Mouse (Mus musculus) neural tube, embryonic 14.5 days (tissue): ENCODE data around the gene Rhbdd3. TPM values are rescaled to one million over a fixed set of nuclear protein-coding genes. Genes with fewer than 3 reads are reported as not detected.

ENCODE experiments used
- ATAC-seq: fragments of 200-750 bp; cut with Nextera tagmentation; 2 replicates; pipeline ENCODE4 v1.8.0; 2017; ENCODE audit warnings: low read depth, mild to moderate bottlenecking, moderate TSS enrichment, moderate library complexity
- H3K27ac ChIP-seq: fragments of 300-500 bp; sonication (generic); 2 replicates; pipeline ENCODE4 v1.5.1; 2014; ENCODE audit warnings: low read depth, mild to moderate bottlenecking, control low read depth, low read length, moderate library complexity, mixed read lengths
- H3K27me3 ChIP-seq: fragments of 300-500 bp; sonication (generic); 2 replicates; pipeline ENCODE4 v1.6.1; 2014; ENCODE audit warnings: low read length; ENCODE audit not compliant: control insufficient read depth, insufficient read depth
- H3K36me3 ChIP-seq: fragments of 300-500 bp; sonication (generic); 2 replicates; pipeline ENCODE4 v1.6.1; 2014; ENCODE audit warnings: low read length, mixed read lengths; ENCODE audit not compliant: control insufficient read depth, insufficient read depth
- H3K4me1 ChIP-seq: fragments of 300-500 bp; sonication (generic); 2 replicates; pipeline ENCODE4 v1.6.1; 2014; ENCODE audit warnings: low read length; ENCODE audit not compliant: control insufficient read depth, insufficient read depth
- H3K4me2 ChIP-seq: fragments of 300-500 bp; sonication (generic); 2 replicates; pipeline ENCODE4 v1.6.1; 2014; ENCODE audit warnings: mild to moderate bottlenecking, low read depth, low read length, control low read depth
- H3K4me3 ChIP-seq: fragments of 300-500 bp; sonication (generic); 2 replicates; pipeline ENCODE4 v1.5.1; 2014; ENCODE audit warnings: low read depth, low read length, control low read depth, mixed read lengths
- H3K9ac ChIP-seq: fragments of 300-500 bp; sonication (generic); replicated peaks from 2 replicates; pipeline ENCODE4 v1.6.1; 2014; ENCODE audit warnings: low read depth, mild to moderate bottlenecking, control low read depth, low read length, mixed read lengths
- H3K9me3 ChIP-seq: fragments of 300-500 bp; sonication (generic); 2 replicates; pipeline ENCODE4 v1.6.1; 2016; ENCODE audit warnings: low read length; ENCODE audit not compliant: control insufficient read depth
- WGBS: fragments of 180-500 bp; shearing (Covaris S2); extraction: QIAGEN DNeasy Blood & Tissue Kit; methylation state at CpG from one replicate; pipeline ENCODE4 v1.1.7; 2014; 5-methylcytosine and 5-hydroxymethylcytosine counted together
- polyA plus RNA-seq: library from polyadenylated mRNA; unstranded; fragments of >200 nt; fragmentation: Nextera tagmentation; extraction: Ambion mirVana; gene quantifications from 2 replicates; pipeline ENCODE4 v1.2.1, GENCODE M21; 2014

The Rhbdd3 gene
- polyA plus RNA-seq, 1 experiment from 2014 or later: 34.4 TPM

GRCm38 (mm10) chr11:5135914-5136313, 37.2 kb downstream of the Rhbdd3 start:
- H3K4me3 ChIP-seq: no peak overlapping the region
- 78% methylated on average over 11 of the region's 11 CpGs for WGBS
- H3K9ac ChIP-seq: no peak overlapping the region
- peaks cover 7% of the 10 kb centered on the region; the same call in 1 of the 2 replicates for H3K4me1 ChIP-seq
- no peaks in the 10 kb centered on the region for H3K36me3 ChIP-seq
- H3K4me2 ChIP-seq: no peak overlapping the region
- no peaks in the 10 kb centered on the region for H3K9me3 ChIP-seq
- no peak for ATAC-seq
- no peaks in the 10 kb centered on the region for H3K27me3 ChIP-seq
- no peak overlapping the region for H3K27ac ChIP-seq

GRCm38 (mm10) chr11:5138642-5139041, 39.9 kb downstream of the Rhbdd3 start:
- Histone ChIP-seq H3K4me2 (no peak overlapping the region), H3K27me3 (no peaks in the 10 kb centered on the region), H3K9ac (no peak overlapping the region), H3K4me1 (peaks cover 7% of the 10 kb centered on the region; the same call in 1 of the 2 replicates), H3K36me3 (no peaks in the 10 kb centered on the region), H3K27ac (no peak overlapping the region), H3K9me3 (no peaks in the 10 kb centered on the region), H3K4me3 (no peak overlapping the region)
- 96% methylated on average over 2 of the region's 2 CpGs for WGBS
- no peak for ATAC-seq

GRCm38 (mm10) chr11:5139372-5139771, 40.6 kb downstream of the Rhbdd3 start:
- no peak overlapping the region for H3K4me2 ChIP-seq
- no peak for ATAC-seq
- no peaks in the 10 kb centered on the region for H3K27me3 ChIP-seq
- WGBS: 87% methylated on average over 9 of the region's 9 CpGs
- no peak overlapping the region for H3K27ac ChIP-seq
- H3K36me3 ChIP-seq: no peaks in the 10 kb centered on the region
- peaks cover 7% of the 10 kb centered on the region; the same call in 1 of the 2 replicates for H3K4me1 ChIP-seq
- H3K4me3 ChIP-seq: no peak overlapping the region
- H3K9ac ChIP-seq: no peak overlapping the region
- H3K9me3 ChIP-seq: no peaks in the 10 kb centered on the region

GRCm38 (mm10) chr11:5140619-5141018, 41.9 kb downstream of the Rhbdd3 start:
- Histone ChIP-seq H3K9ac (no peak overlapping the region), H3K4me1 (peaks cover 7% of the 10 kb centered on the region; the same call in 1 of the 2 replicates), H3K4me3 (no peak overlapping the region), H3K36me3 (no peaks in the 10 kb centered on the region), H3K27me3 (no peaks in the 10 kb centered on the region), H3K27ac (no peak overlapping the region), H3K4me2 (no peak overlapping the region), H3K9me3 (no peaks in the 10 kb centered on the region)
- ATAC-seq: peak; percentile 48
- whole genome bisulfite sequencing: 45% methylated on average over 8 of the region's 8 CpGs

GRCm38 (mm10) chr11:5141252-5141651, 42.5 kb downstream of the Rhbdd3 start:
- Histone ChIP-seq H3K4me3 (no peak overlapping the region), H3K27ac (no peak overlapping the region), H3K9ac (no peak overlapping the region), H3K4me1 (peaks cover 7% of the 10 kb centered on the region; the same call in 1 of the 2 replicates), H3K27me3 (no peaks in the 10 kb centered on the region), H3K9me3 (no peaks in the 10 kb centered on the region), H3K4me2 (no peak overlapping the region), H3K36me3 (no peaks in the 10 kb centered on the region)
- ATAC-seq: no peak
- 87% methylated on average over 5 of the region's 5 CpGs for WGBS

GRCm38 (mm10) chr11:5141965-5142364, 43.2 kb downstream of the Rhbdd3 start:
- Histone ChIP-seq H3K9ac (no peak overlapping the region), H3K4me3 (no peak overlapping the region), H3K27ac (no peak overlapping the region), H3K4me2 (no peak overlapping the region), H3K27me3 (no peaks in the 10 kb centered on the region), H3K9me3 (no peaks in the 10 kb centered on the region), H3K36me3 (no peaks in the 10 kb centered on the region), H3K4me1 (peaks cover 7% of the 10 kb centered on the region; the same call in 1 of the 2 replicates)
- 94% methylated on average over 2 of the region's 2 CpGs for WGBS
- ATAC-seq: no peak

- Histone ChIP-seq H3K9me3 (no peaks in the 10 kb centered on the region), H3K4me2 (no peak overlapping the region), H3K4me1 (peaks cover 7% of the 10 kb centered on the region; the same call in 1 of the 2 replicates), H3K27me3 (no peaks in the 10 kb centered on the region), H3K36me3 (no peaks in the 10 kb centered on the region), H3K4me3 (no peak overlapping the region), H3K9ac (no peak overlapping the region), H3K27ac (no peak overlapping the region)
- ATAC-seq: no peak
- 81% methylated on average over 3 of the region's 3 CpGs for WGBS
Observed at GRCm38 (mm10) chr11:5145600-5145999, 46.9 kb downstream of the Rhbdd3 start.

GRCm38 (mm10) chr11:5149249-5149648, 50.5 kb downstream of the Rhbdd3 start:
- no peaks in the 10 kb centered on the region for H3K36me3 ChIP-seq
- H3K4me3 ChIP-seq: no peak overlapping the region
- no peaks in the 10 kb centered on the region for H3K9me3 ChIP-seq
- peaks cover 9% of the 10 kb centered on the region; the same call in 1 of the 2 replicates for H3K4me1 ChIP-seq
- ATAC-seq: no peak
- H3K27ac ChIP-seq: no peak overlapping the region
- peak overlapping the region; percentile 9; the same call in 1 of the 2 replicates for H3K4me2 ChIP-seq
- no peaks in the 10 kb centered on the region for H3K27me3 ChIP-seq
- 9% methylated on average over 7 of the region's 7 CpGs for WGBS
- H3K9ac ChIP-seq: no peak overlapping the region

GRCm38 (mm10) chr11:5149955-5150354, 51.2 kb downstream of the Rhbdd3 start:
- WGBS: 72% methylated on average over 9 of the region's 9 CpGs
- no peak for ATAC-seq
- H3K4me2 ChIP-seq: no peak overlapping the region

More at GRCm38 (mm10) chr11:5149955-5150354, 51.2 kb downstream of the Rhbdd3 start:
- Histone ChIP-seq H3K27me3 (no peaks in the 10 kb centered on the region), H3K9me3 (no peaks in the 10 kb centered on the region), H3K4me3 (no peak overlapping the region), H3K27ac (no peak overlapping the region), H3K9ac (no peak overlapping the region), H3K4me1 (peaks cover 9% of the 10 kb centered on the region; the same call in 1 of the 2 replicates), H3K36me3 (no peaks in the 10 kb centered on the region)
